Mouse (Mus musculus) thymus, postnatal 14 days (tissue): Measurements from ENCODE around the gene Fcho1.
"Not testable (repeated sequence)": the region's sequence is repeated elsewhere in the genome, so short reads cannot be mapped to it uniquely, and the experiment has no call there.

ENCODE experiments used
- DNase-seq: peaks from one replicate; pipeline ENCODE4 v3.0.0; 2021

The Fcho1 gene

DNA sequence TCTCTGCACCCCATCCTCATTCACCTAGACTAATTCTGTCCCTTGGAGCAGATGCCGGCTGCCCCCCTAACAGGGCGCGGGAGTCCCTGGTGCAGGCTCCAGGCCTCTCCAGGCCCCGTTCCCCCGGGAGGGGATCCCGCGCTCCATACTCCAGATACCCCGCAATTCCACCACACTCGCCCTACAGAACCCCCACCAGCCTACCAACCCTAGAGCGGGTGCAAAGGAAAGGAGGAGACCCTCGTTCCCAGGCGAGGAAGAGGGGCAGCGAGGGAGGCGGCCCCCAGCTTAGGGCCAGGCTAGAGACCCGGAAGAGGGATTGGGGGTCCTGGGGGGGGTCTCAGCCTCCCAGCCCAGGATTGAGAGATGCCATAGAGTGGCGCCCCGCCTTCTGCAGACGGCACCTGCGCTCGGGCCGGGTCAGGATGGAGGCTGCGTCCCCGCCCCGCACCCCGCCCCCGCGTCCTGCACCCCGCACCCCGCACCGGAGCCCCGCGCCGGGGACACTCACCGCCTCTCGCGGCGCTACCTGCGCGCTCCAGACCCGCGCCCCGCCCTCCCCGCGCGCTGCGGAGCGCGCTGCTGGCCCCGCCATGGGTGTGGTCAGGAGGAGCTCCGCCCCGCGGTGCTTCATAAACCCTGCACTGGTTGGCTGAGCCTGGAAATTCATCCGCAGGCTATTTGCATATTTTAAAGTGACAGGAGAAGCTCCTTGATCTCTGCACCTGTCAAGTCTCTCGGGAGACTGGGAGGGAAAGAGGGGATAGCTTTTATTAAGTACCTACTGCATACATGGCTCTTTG is at the start of gene Fcho1:
Gene Fcho1, minus strand, starts transcription at position 595 of the 803 bp plus-strand sequence.
- peak; percentile 95 for DNase-seq

DNA sequence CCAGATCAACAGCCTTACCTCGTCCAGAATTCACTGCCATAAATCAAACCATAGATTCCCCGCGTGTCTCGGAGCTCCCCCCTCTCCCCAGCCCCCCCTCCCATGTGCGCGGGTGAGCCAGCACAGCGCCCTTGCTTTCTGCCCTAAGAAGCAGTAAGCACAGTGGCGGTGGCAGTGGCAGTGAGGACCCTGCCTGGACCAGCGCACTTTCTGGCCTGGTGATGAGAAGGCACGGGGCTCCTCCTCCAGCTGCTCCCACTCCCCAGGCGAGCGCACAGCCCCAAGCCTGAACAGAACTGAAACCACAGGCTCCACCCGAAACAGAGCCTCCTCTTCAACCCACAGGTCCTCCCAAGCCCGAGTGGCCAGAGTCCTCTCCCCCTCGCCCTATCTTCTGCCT is 45.8 kb upstream of the Fcho1 start:
- no peak for DNase-seq

DNA sequence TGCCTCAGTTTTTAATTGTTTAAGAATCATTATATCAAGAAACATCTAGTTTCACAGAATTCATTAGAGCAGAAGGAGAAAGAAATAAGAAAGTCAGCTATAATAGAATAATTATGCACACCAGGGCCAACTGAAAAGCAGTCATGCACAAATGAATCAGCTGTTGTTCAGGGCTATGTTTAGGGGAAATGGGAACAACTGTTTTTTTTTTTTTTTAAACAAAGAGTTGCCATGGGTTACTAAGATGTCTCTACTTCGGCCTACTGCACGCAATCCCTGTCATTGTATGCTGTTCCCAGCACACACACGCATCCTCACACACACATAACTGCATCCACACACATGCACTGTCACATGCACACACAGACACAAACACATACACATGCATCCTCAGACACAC is 33.3 kb upstream of the Fcho1 start:
- no peak for DNase-seq

DNA sequence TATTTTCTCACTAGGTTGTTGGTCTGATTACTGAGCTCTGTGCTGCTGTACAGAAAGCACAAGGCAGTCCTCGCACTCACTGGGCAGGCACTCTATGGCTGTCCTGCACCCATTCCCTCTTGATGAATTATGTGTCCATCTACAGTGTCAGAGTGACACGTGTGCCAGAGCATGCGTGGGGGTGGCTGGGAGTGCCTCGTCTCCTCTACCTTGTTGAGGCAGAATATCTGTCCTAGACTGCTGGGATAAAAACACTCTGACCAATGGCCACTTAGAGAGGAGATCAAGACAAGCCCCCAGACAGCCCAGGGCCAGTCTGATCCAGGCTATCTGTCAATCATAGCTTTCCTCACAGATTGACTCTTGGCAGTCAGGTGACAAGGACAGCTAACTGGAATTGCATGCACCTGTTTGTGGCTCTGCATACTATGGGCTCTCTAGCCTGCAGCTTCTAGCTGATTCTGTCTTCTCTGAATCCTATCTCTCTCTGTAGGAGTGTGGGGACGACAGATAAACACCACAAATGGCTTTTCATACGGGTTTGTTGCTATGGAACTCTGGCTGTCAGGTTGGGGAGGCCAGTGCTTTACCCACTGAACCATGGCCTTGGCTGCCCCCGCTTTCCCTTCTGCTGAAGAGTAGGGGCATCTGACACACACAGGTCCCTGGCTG is 27.5 kb upstream of the Fcho1 start:
- not testable (repeated sequence) for DNase-seq

DNA sequence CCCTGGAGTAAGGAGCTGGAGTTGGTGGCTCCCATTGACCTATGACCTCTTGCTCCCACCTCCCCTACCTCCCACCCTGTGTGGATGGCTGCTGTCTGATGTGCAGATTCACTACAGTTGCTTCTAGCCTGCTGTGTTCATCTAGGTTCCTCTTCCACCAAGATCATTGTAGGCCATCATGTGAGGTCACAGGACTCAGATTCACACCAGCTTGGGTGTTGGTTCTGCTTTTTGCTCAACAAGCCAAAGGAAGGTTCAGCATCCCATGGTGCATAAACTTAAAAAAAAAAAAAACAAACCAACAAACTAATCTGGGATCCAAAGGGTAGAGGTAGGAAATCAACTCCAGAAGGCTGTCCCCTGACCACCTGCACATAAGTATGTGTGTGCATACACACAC is 26.7 kb upstream of the Fcho1 start:
- not testable (repeated sequence) for DNase-seq

DNA sequence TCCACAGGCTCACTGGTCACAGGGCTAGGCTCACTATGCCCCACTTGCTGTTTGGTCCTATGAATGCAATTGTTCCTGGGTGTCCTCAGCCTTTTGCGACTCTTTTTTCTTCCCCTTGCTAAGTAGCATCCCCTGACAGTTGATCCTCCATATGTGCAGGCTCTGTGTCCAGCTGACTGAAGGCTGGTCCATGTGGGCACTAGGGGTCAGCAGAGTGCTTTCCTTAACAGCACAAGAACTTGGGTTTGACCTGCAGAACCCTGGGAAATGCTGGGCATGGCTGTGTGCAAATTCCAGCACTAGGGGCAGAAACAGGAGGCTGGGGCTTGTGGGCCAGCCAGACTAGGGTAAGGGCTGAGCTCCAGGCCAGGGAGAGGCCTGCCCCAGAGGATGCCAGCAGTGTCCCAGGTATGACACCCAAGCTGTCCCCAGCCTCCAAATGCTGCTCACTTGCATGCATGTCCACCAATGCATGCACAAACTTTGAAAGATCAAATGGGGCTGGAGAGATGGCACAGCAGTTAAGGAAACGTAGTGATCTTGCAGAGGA is 25.9 kb upstream of the Fcho1 start:
- not testable (repeated sequence) for DNase-seq

DNA sequence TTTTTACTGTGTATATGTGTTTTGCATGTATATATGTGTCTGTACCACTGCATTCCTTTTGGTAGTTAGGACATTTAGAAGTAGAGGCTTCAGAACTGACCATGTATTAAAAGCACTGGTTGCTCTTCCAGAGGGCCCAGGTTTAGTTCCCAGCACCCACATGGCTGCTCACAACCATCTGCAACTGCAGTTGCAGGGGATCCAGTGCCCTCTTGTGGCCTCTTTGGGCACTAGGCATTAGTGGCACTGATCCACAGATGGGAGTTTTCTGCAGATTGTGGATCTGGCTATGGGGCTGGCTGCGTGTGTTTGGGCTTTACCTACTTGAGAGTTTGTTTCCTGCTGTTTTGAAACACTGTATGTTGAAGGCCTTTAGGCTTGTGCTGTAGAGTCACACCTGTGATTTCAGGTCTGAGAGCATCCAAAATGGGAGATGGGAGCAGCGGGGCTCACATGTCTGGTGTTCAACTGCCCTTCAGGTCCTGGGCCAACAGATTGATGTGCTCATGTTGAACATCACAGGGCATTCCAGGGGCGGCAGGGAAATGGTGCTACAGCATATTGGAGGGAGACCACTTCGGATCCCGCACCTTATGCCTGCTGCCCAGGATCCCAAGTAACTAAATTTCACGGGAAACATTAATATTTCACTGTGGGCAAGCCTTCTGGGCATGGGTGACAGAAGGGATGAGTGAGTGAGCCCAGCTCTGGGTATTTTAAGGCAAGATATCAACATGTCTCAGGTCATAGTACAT is 24.0 kb upstream of the Fcho1 start:
- not testable (repeated sequence) for DNase-seq

DNA sequence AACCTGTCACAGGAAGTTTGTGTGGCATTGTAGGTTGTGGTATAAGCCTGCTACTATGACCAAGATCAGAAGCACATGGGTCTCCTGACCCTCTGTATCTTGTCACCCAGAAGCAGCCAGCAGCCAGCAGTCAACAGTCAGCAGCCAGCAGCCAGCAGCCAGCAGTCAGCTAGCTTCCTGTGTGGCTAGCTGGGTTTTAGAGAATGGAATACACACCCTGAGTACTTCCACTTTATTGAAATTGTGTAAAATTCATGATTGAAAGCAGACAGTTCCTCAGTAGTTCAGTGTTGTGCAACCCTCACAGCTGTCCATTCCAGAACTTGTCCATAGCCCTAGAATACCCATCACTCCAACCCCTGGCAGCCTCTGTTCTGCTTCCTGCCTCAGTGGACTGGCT is 21.6 kb upstream of the Fcho1 start:
- not testable (repeated sequence) for DNase-seq

DNA sequence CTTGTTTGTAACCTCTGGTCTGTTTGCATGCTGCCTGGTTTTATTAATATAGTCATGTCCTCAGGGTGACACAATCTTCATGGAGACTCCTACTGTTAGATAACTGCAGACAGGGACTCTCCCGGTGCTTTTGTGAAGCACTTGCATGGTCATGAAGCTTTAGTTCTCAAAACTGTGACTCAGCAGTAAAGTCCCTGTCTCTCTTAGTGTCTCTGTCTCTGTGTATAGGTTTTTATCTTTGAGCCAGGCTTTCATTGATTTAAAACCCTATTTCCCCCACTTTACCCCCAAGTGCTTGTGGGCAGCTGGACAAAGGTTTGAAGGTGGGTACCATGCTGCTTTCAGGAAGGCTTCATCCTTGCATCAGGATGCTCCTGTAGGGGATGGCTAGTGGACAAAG is 19.8 kb upstream of the Fcho1 start:
- no peak for DNase-seq

DNA sequence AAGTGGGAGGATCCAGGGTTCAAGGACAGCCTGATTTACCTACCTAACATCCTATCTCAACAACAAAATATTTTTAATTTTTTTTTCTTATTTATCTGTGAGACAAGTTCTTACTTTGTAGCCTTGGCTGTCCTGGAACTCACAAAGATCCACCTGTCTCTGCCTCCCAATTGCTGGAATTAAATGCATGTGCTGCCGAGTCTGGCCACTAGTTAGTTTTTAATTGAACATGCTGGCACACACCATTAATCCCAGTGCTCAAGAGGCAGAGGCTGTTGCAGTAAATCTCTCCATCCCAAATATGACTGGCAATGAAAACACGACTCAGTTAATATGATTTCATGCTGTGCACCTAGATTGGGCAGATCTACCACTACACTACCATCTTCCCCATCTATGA is 17.3 kb upstream of the Fcho1 start:
- no peak for DNase-seq

DNA sequence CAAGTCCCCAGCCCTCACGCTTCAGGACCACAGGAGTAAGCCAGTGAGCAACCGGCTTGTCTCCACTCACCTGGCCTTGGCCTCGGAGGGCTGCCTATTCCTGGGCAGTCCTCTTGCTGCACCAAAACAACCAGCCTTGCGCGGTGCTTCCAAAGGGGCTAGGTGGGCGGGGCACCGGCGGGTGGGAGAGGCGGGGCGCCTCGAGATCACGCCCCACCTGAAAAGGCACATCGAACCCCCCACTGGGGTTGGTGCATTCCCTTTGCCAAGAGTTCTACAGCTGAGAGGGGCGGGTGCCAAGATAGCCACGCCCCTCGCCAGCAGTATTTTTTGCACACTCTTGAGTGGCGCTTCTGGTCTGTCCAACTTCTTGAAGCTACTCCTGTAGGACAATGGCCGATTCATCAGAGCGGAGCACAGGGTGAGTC is 16.2 kb upstream of the Fcho1 start:
- no peak for DNase-seq

DNA sequence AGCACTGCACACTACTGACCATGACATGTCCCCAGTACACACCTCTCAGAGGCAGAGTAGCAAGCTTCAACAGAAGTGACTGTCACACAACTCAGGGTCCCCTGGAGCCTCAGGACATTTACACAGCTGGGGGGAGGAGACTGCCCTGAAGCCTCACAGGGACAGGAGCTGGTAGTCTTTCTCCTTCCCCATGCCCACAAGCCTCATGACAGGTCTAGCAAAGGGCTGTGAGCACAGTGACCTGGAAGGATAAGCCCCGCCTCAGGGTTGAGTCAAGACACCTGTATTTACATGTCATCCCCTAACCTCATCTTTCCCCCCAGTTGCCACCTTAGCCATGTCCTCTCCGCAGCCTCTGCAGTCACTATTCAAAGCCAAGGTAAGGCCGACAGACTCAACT is 15.7 kb upstream of the Fcho1 start:
- DNase-seq, result no peak

DNA sequence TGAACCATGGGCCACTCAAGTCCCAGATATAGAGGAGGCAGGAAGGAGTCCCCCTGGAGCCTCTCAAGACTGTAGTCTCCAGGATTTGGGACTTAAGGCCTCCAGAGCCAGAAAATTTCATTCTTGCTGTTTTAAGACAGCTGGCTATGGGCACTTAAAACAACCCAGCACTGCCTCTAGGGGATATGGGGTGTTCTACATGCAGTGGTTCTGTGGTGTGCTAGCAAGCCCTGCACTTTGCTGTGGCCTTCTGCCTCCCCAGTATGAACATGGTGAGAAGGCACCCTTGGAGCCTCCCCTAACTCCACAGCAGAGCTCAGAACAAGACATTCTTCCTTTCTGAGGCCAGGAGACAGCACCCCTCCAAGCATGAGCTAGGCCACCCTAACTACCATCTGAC is 12.8 kb upstream of the Fcho1 start:
- not testable (repeated sequence) for DNase-seq

DNA sequence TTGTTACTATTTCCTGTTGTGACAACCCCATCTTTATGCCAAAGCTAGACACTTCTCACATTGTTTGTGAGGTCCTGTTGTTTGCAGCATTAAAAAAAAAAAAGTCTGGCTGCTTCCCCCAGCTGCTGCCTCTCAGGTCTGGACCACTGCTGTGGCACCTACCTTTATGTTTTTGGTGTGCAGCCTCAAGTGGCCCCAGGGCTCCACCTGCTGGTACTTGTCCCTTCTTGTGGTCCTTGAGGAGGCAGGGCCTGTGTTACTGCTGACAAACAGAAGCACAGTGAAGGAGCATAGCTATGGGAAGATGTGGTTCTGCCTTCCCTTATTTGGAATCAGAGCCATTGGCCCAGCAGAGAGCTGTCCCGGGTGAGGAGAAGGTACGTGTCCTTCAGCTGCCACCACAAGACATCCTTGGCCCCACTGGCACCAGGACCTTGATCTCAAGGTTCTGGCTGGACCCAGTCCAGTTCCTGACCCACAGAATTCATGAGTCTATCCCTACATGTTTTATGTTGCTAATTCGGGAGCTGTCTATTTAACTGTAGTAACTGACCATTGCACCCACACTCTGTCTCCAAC is 6.2 kb upstream of the Fcho1 start:
- DNase-seq, result peak; percentile 89

DNA sequence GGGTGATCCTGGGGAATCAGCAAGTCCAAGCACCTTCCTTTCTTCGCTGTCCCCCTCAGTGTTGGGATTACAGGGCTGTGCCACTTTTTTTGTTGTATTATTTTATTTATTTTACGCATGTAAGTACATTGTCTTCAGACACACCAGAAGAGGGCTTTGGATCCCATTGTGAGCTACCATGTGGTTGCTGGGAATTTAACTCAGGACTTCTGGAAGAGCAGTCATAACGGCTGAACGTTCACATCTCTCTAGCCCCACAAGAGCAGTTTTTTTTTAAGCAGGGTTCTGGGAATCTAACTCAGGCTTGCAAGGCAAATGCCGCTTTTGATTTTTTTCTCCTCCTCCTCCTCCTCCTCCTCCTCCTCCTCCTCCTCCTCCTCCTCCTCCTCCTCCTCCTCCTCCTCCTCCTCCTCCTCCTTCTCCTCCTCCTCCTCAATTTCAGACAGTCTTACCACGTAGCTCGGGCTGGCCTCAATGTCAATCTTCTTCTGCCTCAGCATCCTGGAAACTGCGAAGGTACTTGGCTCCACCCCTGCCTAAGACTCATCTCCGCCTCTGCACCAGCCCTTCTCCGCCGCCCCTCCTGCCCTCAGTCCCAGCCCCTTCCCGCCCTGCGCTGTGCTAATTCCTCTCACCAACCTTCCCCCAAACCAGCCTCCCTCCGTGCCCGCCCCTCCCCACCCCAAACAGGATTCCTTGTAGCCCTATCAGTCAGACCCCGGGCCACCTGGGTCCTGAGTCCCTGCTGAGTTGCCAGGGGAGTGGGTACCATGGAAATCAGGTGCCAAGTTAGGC is 3.5 kb upstream of the Fcho1 start:
- DNase-seq, result peak; percentile 77

DNA sequence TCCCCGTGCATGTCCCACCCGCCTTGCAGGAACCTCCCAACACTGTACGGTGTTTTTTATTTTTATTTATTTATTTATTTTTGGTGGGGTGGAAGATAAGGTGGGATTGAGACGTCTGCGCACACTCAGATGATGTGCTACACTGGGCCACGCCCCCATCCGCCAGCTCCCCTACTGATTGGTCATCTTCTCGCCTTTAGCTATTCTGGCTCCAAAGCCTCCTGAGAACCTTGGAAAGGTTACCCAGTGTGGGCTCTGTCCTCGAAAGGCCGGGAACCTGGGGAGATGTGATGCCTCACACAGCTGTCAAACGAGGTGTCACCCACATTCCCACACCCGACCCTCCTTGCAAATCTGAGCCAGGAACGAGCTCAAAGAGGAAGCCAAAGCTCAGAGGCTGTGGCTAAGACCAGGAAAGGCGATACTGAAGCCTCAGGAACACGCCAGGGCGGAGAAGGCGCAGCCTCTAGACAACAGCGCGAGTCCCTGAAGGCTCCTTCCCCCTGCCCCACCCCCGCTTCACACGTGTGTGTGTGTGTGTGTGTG is 2.8 kb upstream of the Fcho1 start:
- DNase-seq, result peak; percentile 43

DNA sequence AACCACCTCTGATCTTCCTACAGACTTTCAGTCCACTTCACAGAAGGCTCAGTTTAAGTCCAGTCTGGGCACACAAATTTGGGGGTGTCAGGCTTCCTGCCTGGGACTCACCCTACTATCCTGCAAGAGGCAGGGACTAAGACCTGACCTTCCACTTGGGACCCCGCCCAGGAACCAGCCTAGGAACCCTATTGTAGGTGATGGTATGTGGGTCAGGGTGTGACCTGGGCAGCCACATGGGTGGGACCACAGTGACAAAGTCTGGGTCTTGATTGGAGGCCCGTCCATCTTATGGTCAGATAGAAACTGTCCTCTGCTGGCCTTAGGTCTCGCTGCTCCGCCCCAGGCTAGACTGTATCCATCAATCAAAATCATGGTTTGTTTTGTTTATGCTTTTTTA is 1.1 kb downstream of the Fcho1 start:
- no peak for DNase-seq

DNA sequence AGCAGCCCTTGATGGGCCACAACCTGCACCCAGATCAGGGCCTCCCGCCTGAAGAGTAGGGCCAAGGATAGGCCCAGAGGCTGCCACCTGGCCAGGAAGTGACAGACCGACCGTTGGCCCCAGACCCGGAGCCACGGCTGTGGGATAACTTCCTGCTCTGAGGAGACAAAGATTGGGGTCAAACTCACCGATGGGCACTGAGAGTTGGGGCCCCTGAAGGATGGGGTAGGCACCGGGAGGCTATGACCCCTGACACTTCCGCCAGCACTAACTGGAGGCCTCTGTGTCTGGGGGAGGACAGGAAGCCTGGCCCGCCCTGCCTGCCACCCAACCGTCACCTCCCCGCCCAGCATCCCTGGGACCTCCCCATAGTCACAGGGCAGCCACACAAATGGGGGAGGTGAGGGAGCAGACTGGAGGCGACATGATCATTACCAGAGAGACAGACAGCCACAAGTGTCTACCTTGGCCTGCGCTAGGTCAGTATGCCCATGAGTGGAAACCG is 2.4 kb downstream of the Fcho1 start:
- peak; percentile 90 for DNase-seq

DNA sequence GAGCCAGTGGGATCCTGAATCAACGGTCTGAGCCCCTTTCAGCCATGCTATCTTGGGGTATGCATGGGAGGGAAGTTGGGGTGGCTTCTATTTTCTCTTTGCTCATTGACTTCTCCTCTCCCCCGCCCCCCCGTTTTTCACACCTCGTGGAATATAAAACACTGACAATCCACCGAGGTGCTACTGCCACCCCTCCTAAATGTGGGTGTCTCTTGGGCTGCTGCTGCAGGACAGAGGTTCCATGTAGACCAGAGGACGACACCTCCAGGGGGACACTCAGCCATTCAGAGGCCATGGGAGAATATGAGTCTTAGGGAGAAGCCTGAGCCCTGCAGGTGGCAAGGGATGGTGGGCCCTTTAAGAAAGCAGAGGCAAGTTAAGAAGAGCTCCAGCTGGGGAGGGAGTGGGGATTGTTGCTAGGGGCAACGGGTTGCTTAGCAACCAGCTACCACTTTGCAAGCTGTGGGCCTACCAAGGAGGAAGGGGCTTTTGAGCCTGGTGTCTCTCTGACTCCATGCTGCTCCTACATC is 5.5 kb downstream of the Fcho1 start:
- DNase-seq, result peak; percentile 79

DNA sequence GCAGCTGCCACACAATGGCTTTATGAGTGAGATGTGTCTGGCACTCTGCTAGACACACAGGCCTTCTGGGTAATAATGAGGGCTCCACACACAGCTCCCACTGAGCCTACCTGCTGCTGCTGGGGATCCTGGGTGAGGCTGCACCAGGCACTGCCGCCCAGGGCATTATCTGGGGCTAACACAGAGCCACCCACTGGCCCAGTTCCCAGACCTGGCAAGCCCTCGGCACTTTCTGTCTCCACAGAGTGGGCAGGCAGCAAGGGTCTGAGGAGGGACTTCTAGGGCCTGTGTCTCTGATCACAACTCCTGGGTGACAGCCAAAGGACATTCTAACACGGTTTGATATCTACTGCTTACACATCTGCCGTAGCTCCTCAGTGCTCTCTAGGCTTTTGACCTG is 6.3 kb downstream of the Fcho1 start:
- DNase-seq, result no peak

DNA sequence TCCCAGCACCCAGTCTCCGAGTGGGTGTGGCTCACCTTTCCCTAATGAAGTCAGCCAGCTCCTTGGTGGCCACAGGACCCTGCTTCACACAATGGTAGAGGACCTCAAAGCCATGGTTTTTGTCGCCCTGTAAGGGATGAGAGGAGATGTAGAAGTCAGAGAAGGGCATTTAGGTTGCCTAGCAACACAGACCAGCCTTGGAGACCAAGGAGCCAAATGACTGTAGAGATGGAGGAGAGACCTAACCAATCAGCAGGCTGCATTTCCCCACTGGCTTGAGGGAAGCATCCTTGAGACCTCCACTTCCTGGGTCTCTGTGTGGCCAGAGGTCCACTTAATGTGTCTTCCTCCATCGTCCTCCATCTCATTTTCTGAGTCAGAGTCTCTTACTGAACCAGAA is 7.3 kb downstream of the Fcho1 start:
- DNase-seq, result no peak
